Mouse (Mus musculus): ENCODE measurements around the gene Reep1. TPM values are rescaled to one million over a fixed set of nuclear protein-coding genes. Genes with fewer than 3 reads are reported as not detected.

Reep1 gene
- 16.1 and 16.6 TPM in 2 replicates for polyA plus RNA-seq (2015; fragmentation: Nextera tagmentation; extraction: Ambion mirVana)

DNA sequence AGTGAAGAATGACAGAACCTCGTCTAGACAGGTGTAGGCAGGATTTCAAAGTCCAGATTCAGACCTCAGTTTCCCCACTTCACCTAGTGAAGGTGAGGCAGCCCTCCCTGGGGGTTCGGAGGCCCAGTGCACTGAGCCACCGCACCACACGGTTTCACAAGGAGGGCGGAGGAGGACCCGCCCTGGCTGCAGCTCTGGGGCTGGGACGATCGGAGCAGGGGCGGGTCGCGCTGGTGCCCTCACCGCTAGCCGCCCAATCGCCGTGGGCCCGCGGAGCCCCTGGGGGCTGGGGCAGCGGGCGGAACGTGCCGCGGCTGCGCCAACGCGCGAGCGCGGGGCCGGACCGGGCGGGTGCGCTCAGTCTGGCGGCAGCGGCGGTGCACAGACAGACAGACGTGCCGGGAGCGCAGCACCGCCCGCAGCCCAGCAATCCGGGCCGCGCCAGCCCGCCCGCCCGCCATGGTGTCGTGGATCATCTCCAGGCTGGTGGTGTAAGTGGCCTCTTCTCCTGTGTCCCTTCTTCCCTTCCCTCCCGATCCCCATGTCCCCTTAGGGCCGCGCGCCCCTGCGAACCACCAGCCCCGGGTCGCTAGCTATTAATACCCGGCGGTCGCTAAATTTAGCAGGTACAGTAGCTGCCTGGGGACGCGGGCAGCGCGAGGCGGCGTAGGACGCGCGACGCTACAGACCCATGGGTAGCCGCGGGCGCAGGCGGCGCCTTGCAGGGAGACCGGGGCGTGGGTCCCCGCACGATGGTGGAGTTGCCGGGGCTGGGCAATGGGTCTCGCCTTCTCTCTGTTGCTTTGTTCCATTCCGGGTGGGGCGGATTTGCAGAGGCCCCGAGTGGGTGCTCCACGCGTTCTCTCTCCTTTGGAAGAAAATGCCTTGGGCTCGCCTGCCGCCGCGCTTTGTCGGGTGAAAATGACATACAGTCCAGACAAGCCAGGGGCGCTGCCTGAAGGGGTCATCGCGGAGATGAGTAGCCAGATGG is at the start of gene Reep1:
Reep1 (plus strand) TSS at position 51 of the 991 bp plus-strand sequence.
- H3K9me3 ChIP-seq: no peaks in the 10 kb centered on the region
- WGBS: under 1% methylated on average over 91 of the region's 91 CpGs
- 0 out of 2 replicates have a peak, but pooled peaks cover 11% of the 10 kb centered on the region for H3K4me1 ChIP-seq (replicated peaks)
- no peaks in the 10 kb centered on the region for H3K36me3 ChIP-seq
- H3K27ac ChIP-seq: no peak within 1 kb of the TSS
- H3K4me3 ChIP-seq (replicated peaks): peak within 1 kb of the TSS; percentile 57
- peak; percentile 93 for ATAC-seq
- peaks cover 7% of the 10 kb centered on the region for H3K27me3 ChIP-seq (replicated peaks)
- H3K4me2 ChIP-seq (replicated peaks): peak within 1 kb of the TSS; percentile 88
- peak within 1 kb of the TSS; percentile 62 for H3K9ac ChIP-seq

GRCm38 (mm10) chr6:71658290-71658689 is 49.1 kb upstream of the Reep1 start:
- peak; percentile 85 for ATAC-seq
- no peak overlapping the region for H3K4me3 ChIP-seq (replicated peaks)
- no peaks in the 10 kb centered on the region for H3K4me1 ChIP-seq (replicated peaks)
- WGBS: 39% methylated on average over 2 of the region's 2 CpGs
- H3K4me2 ChIP-seq (replicated peaks): no peak overlapping the region
- no peak overlapping the region for H3K9ac ChIP-seq
- no peaks in the 10 kb centered on the region for H3K27me3 ChIP-seq (replicated peaks)
- no peaks in the 10 kb centered on the region for H3K36me3 ChIP-seq
- H3K9me3 ChIP-seq: no peaks in the 10 kb centered on the region
- peak overlapping the region; percentile 54 for H3K27ac ChIP-seq

GRCm38 (mm10) chr6:71664511-71664910 is 42.9 kb upstream of the Reep1 start:
- H3K9me3 ChIP-seq: no peaks in the 10 kb centered on the region
- WGBS: 69% methylated on average over 1 of the region's 1 CpGs
- no peak overlapping the region for H3K9ac ChIP-seq
- ATAC-seq: no peak
- H3K27me3 ChIP-seq (replicated peaks): no peaks in the 10 kb centered on the region
- H3K4me3 ChIP-seq (replicated peaks): no peak overlapping the region
- H3K4me1 ChIP-seq (replicated peaks): no peaks in the 10 kb centered on the region
- no peak overlapping the region for H3K4me2 ChIP-seq (replicated peaks)
- no peak overlapping the region for H3K27ac ChIP-seq
- H3K36me3 ChIP-seq: no peaks in the 10 kb centered on the region

GRCm38 (mm10) chr6:71673166-71673565 is 34.2 kb upstream of the Reep1 start:
- no peaks in the 10 kb centered on the region for H3K9me3 ChIP-seq
- H3K36me3 ChIP-seq: no peaks in the 10 kb centered on the region
- H3K4me1 ChIP-seq (replicated peaks): no peaks in the 10 kb centered on the region
- no peak overlapping the region for H3K4me2 ChIP-seq (replicated peaks)
- no peak for ATAC-seq
- no peak overlapping the region for H3K27ac ChIP-seq
- H3K4me3 ChIP-seq (replicated peaks): no peak overlapping the region
- WGBS: 61% methylated on average over 2 of the region's 2 CpGs
- no peaks in the 10 kb centered on the region for H3K27me3 ChIP-seq (replicated peaks)
- H3K9ac ChIP-seq: no peak overlapping the region

DNA sequence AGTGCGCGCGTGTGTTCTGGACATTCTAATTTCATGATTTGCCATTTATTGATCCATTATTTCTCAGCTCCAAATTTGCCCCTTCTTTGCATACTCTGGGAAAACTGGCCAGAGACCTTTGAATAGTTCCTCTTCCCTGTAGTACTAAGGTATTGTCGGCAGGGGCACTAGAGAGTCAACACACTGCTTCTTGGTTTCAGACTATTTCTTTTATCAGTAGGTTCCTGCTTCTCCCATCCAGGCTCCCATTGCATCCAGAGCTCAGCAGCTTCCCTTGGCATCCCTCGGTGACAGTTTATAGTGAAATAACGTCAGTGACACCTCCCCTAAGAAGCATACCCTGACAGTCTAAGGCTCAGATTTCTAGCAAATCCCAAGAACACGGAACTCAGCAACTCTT is 28.5 kb upstream of the Reep1 start:
- no peaks in the 10 kb centered on the region for H3K27me3 ChIP-seq (replicated peaks)
- H3K4me3 ChIP-seq (replicated peaks): no peak overlapping the region
- no peaks in the 10 kb centered on the region for H3K4me1 ChIP-seq (replicated peaks)
- H3K9me3 ChIP-seq: no peaks in the 10 kb centered on the region
- H3K27ac ChIP-seq: no peak overlapping the region
- H3K36me3 ChIP-seq: no peaks in the 10 kb centered on the region
- no peak for ATAC-seq
- 60% methylated on average over 7 of the region's 7 CpGs for WGBS
- no peak overlapping the region for H3K4me2 ChIP-seq (replicated peaks)
- H3K9ac ChIP-seq: no peak overlapping the region

DNA sequence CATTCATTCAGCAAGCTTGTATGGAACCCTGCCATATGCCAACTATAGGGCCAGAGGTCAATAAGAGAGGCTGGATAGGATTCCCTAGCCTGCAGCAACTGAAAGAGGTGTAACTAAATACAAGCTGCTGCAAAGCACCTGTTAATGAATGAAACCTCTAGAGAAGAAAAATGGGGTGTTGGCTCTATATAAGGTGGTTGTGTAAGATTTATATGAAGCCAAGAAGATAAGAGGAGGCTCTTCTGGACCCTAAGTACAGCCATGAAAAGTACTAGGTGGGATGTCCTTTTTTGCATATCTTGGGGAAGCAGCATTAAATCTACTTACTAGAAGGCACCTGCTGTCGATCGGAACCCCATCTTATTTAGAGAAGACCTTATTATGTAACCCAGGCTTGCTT is 12.2 kb upstream of the Reep1 start:
- Histone ChIP-seq H3K4me1 (replicated peaks) (no peaks in the 10 kb centered on the region), H3K27ac (no peak overlapping the region), H3K4me3 (replicated peaks) (no peak overlapping the region), H3K36me3 (no peaks in the 10 kb centered on the region), H3K27me3 (replicated peaks) (no peaks in the 10 kb centered on the region), H3K9ac (no peak overlapping the region), H3K9me3 (no peaks in the 10 kb centered on the region), H3K4me2 (replicated peaks) (no peak overlapping the region)
- ATAC-seq: peak; percentile 79
- WGBS: 70% methylated on average over 2 of the region's 2 CpGs

DNA sequence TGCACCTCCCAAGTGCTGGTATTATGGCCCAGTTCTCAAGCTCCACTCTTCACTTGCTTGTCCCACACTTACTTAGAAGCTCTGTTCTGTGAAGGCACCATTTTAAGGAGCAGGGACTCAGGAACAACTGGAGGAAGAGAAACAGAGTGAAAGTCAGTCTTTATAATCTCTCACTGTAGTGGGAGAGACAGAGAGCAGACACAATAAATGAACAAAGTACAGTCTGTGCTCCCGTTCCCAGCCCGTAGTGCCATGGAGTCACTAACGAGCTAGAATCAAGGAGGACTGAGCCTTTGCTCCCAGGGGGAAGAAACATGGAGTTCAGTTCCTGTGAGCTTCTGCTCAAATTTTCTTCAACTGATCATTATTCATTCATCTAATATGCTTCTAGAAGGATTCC is 11.8 kb upstream of the Reep1 start:
- Histone ChIP-seq H3K4me1 (replicated peaks) (no peaks in the 10 kb centered on the region), H3K9ac (no peak overlapping the region), H3K9me3 (no peaks in the 10 kb centered on the region), H3K4me3 (replicated peaks) (no peak overlapping the region), H3K27ac (no peak overlapping the region), H3K27me3 (replicated peaks) (no peaks in the 10 kb centered on the region), H3K36me3 (no peaks in the 10 kb centered on the region), H3K4me2 (replicated peaks) (no peak overlapping the region)
- peak; percentile 78 for ATAC-seq
- WGBS: 61% methylated on average over 3 of the region's 3 CpGs

- Histone ChIP-seq H3K9me3 (no peaks in the 10 kb centered on the region), H3K27me3 (replicated peaks) (peaks cover 7% of the 10 kb centered on the region), H3K9ac (no peak overlapping the region), H3K4me2 (replicated peaks) (no peak overlapping the region), H3K4me1 (replicated peaks) (0 out of 2 replicates have a peak, but pooled peaks cover 11% of the 10 kb centered on the region), H3K27ac (no peak overlapping the region), H3K4me3 (replicated peaks) (no peak overlapping the region), H3K36me3 (no peaks in the 10 kb centered on the region)
- no peak for ATAC-seq
- 80% methylated on average over 12 of the region's 12 CpGs for WGBS
Observed at GRCm38 (mm10) chr6:71706871-71707270, 490 bp upstream of the Reep1 start.

GRCm38 (mm10) chr6:71708528-71708927 is 1.2 kb downstream of the Reep1 start:
- Histone ChIP-seq H3K4me3 (replicated peaks) (peak overlapping the region; percentile 57), H3K4me2 (replicated peaks) (peak overlapping the region; percentile 88), H3K36me3 (no peaks in the 10 kb centered on the region), H3K4me1 (replicated peaks) (0 out of 2 replicates have a peak, but pooled peaks cover 11% of the 10 kb centered on the region), H3K9ac (peak overlapping the region; percentile 62), H3K27ac (no peak overlapping the region), H3K27me3 (replicated peaks) (peaks cover 7% of the 10 kb centered on the region), H3K9me3 (no peaks in the 10 kb centered on the region)
- WGBS: 7% methylated on average over 3 of the region's 3 CpGs
- no peak for ATAC-seq

- H3K4me1 ChIP-seq (replicated peaks): 0 out of 2 replicates have a peak, but pooled peaks cover 11% of the 10 kb centered on the region
- WGBS: 70% methylated on average over 3 of the region's 3 CpGs
- H3K27me3 ChIP-seq (replicated peaks): peaks cover 7% of the 10 kb centered on the region
- no peaks in the 10 kb centered on the region for H3K9me3 ChIP-seq
- H3K4me2 ChIP-seq (replicated peaks): no peak overlapping the region
- H3K36me3 ChIP-seq: no peaks in the 10 kb centered on the region
- H3K27ac ChIP-seq: no peak overlapping the region
- no peak for ATAC-seq
- no peak overlapping the region for H3K9ac ChIP-seq
- H3K4me3 ChIP-seq (replicated peaks): no peak overlapping the region
Observed at GRCm38 (mm10) chr6:71710323-71710722, 3.0 kb downstream of the Reep1 start.

GRCm38 (mm10) chr6:71711201-71711600 is 3.8 kb downstream of the Reep1 start:
- 0 out of 2 replicates have a peak, but pooled peaks cover 11% of the 10 kb centered on the region for H3K4me1 ChIP-seq (replicated peaks)
- no peak overlapping the region for H3K4me2 ChIP-seq (replicated peaks)
- H3K27me3 ChIP-seq (replicated peaks): peaks cover 7% of the 10 kb centered on the region
- no peak overlapping the region for H3K27ac ChIP-seq
- ATAC-seq: no peak
- no peaks in the 10 kb centered on the region for H3K9me3 ChIP-seq
- no peaks in the 10 kb centered on the region for H3K36me3 ChIP-seq
- WGBS: 86% methylated on average over 5 of the region's 5 CpGs
- no peak overlapping the region for H3K9ac ChIP-seq
- no peak overlapping the region for H3K4me3 ChIP-seq (replicated peaks)

- no peak for ATAC-seq
- no peak overlapping the region for H3K27ac ChIP-seq
- 0 out of 2 replicates have a peak, but pooled peaks cover 4% of the 10 kb centered on the region for H3K4me1 ChIP-seq (replicated peaks)
- H3K9me3 ChIP-seq: no peaks in the 10 kb centered on the region
- peaks cover 3% of the 10 kb centered on the region for H3K27me3 ChIP-seq (replicated peaks)
- H3K36me3 ChIP-seq: no peaks in the 10 kb centered on the region
- no peak overlapping the region for H3K4me3 ChIP-seq (replicated peaks)
- H3K9ac ChIP-seq: no peak overlapping the region
- H3K4me2 ChIP-seq (replicated peaks): no peak overlapping the region
- WGBS: 77% methylated on average over 2 of the region's 2 CpGs
Observed at GRCm38 (mm10) chr6:71713532-71713931, 6.2 kb downstream of the Reep1 start.
